Mouse (Mus musculus) forebrain, postnatal 0 days (tissue): ENCODE data around the gene Eri2. TPM values are rescaled to one million over a fixed set of nuclear protein-coding genes. Genes with fewer than 3 reads are reported as not detected.

ENCODE experiments used
- ATAC-seq: fragments of 200-750 bp; cut with Nextera tagmentation; 2 replicates; pipeline ENCODE4 v1.8.0; 2017; ENCODE audit warnings: mild to moderate bottlenecking, moderate library complexity
- DNase-seq: peaks from one replicate; pipeline ENCODE4 v3.0.0-alpha.2; 2015
- H3K27ac ChIP-seq: fragments of 300-500 bp; sonication (generic); 2 replicates; pipeline ENCODE4 v1.5.1; 2014; ENCODE audit warnings: low read depth, mild to moderate bottlenecking, antibody characterized with exemption, low read length, moderate library complexity, mixed read lengths
- H3K27me3 ChIP-seq: fragments of 300-500 bp; sonication (generic); 2 replicates; pipeline ENCODE4 v1.6.1; 2014; ENCODE audit warnings: mild to moderate bottlenecking, low read length, mixed read lengths; ENCODE audit not compliant: insufficient read depth
- H3K36me3 ChIP-seq: fragments of 300-500 bp; sonication (generic); 2 replicates; pipeline ENCODE4 v1.6.1; 2014; ENCODE audit warnings: mild to moderate bottlenecking, moderate library complexity; ENCODE audit not compliant: insufficient read depth
- H3K4me1 ChIP-seq: fragments of 300-500 bp; sonication (generic); 2 replicates; pipeline ENCODE4 v1.6.1; 2014; ENCODE audit warnings: antibody characterized with exemption; ENCODE audit not compliant: insufficient read depth
- H3K4me2 ChIP-seq: fragments of 300-500 bp; sonication (generic); 2 replicates; pipeline ENCODE4 v1.6.1; 2014; ENCODE audit warnings: low read depth, mild to moderate bottlenecking, moderate library complexity
- H3K4me3 ChIP-seq: fragments of 300-500 bp; sonication (generic); 2 replicates; pipeline ENCODE4 v1.5.1; 2014; ENCODE audit warnings: low read depth, low read length, mixed read lengths
- H3K9ac ChIP-seq: fragments of 300-500 bp; sonication (generic); 2 replicates; pipeline ENCODE4 v1.6.1; 2014; ENCODE audit warnings: mild to moderate bottlenecking
- H3K9me3 ChIP-seq: fragments of 300-500 bp; sonication (generic); 2 replicates; pipeline ENCODE4 v1.6.1; 2016; ENCODE audit warnings: low read length
- CTCF ChIP-seq: sonication (generic); IDR thresholded peaks from 2 replicates; pipeline ENCODE4 v1.5.1; 2016; ENCODE audit warnings: antibody characterized with exemption, control low read depth, low read depth
- WGBS: fragments of 180-500 bp; shearing (Covaris S2); extraction: QIAGEN DNeasy Blood & Tissue Kit; methylation state at CpG from one replicate; pipeline ENCODE4 v1.1.7; 2014; 5-methylcytosine and 5-hydroxymethylcytosine counted together
- polyA plus RNA-seq: library from polyadenylated mRNA; unstranded; fragments of >200 nt; fragmentation: Nextera tagmentation; extraction: Ambion mirVana; gene quantifications from 2 replicates; pipeline ENCODE4 v1.2.1, GENCODE M21; 2015
- total RNA-seq: library from RNA; depleted of rRNA; stranded (reverse); fragments of >200 nt; gene quantifications from 2 replicates; pipeline ENCODE4 v1.2.3, GENCODE M21; 2014

Eri2 gene
- total and polyA plus RNA-seq, 2 experiments from 2014 or later = 7.6 to 8.2 TPM

- no peak overlapping the region for H3K4me2 ChIP-seq
- H3K4me1 ChIP-seq = no peaks in the 10 kb centered on the region
- no peaks in the 10 kb centered on the region for H3K36me3 ChIP-seq
- H3K27me3 ChIP-seq = no peaks in the 10 kb centered on the region
- H3K27ac ChIP-seq = no peak overlapping the region
- 86% methylated on average over 6 of the region's 6 CpGs for WGBS
- no peak for DNase-seq
- no peak for ATAC-seq
- H3K9ac ChIP-seq = no peak overlapping the region
- H3K4me3 ChIP-seq = no peak overlapping the region
- no peaks in the 10 kb centered on the region for H3K9me3 ChIP-seq
- no peak for TF ChIP-seq CTCF
Observed at GRCm38 (mm10) chr7:119766996-119767395, 26.9 kb downstream of the Eri2 start.

- no peak for TF ChIP-seq CTCF
- Histone ChIP-seq H3K9ac (no peak overlapping the region), H3K4me1 (no peaks in the 10 kb centered on the region), H3K4me2 (no peak overlapping the region), H3K36me3 (no peaks in the 10 kb centered on the region), H3K27me3 (no peaks in the 10 kb centered on the region), H3K27ac (no peak overlapping the region), H3K9me3 (no peaks in the 10 kb centered on the region), H3K4me3 (no peak overlapping the region)
- WGBS = 93% methylated on average over 3 of the region's 3 CpGs
- DNase-seq = no peak
- ATAC-seq = no peak
Observed at GRCm38 (mm10) chr7:119764377-119764776, 29.5 kb downstream of the Eri2 start.

- 70% methylated on average over 4 of the region's 4 CpGs for WGBS
- no peak overlapping the region for H3K4me3 ChIP-seq
- ATAC-seq = no peak
- no peak overlapping the region for H3K9ac ChIP-seq
- no peak for TF ChIP-seq CTCF
- H3K9me3 ChIP-seq = no peaks in the 10 kb centered on the region
- H3K27ac ChIP-seq = no peak overlapping the region
- no peaks in the 10 kb centered on the region for H3K4me1 ChIP-seq
- H3K27me3 ChIP-seq = no peaks in the 10 kb centered on the region
- no peaks in the 10 kb centered on the region for H3K36me3 ChIP-seq
- no peak for DNase-seq
- H3K4me2 ChIP-seq = no peak overlapping the region
Observed at GRCm38 (mm10) chr7:119762166-119762697, 31.6 kb downstream of the Eri2 start.

GRCm38 (mm10) chr7:119760527-119760951, 33.3 kb downstream of the Eri2 start, which contains the start of gene Acsm3:
Gene Acsm3 (plus strand): TSS chr7:119760923.
- no peak within 1 kb of the TSS for H3K4me2 ChIP-seq
- H3K27ac ChIP-seq = no peak within 1 kb of the TSS
- no peak within 1 kb of the TSS for H3K4me3 ChIP-seq
- H3K4me1 ChIP-seq = no peaks in the 10 kb centered on the region
- ATAC-seq (no peak), DNase-seq (no peak)
- no peaks in the 10 kb centered on the region for H3K9me3 ChIP-seq
- no peaks in the 10 kb centered on the region for H3K36me3 ChIP-seq
- 87% methylated on average over 11 of the region's 11 CpGs for WGBS
- TF ChIP-seq CTCF = no peak
- no peaks in the 10 kb centered on the region for H3K27me3 ChIP-seq
- H3K9ac ChIP-seq = no peak within 1 kb of the TSS

- no peak for TF ChIP-seq CTCF
- ATAC-seq (no peak), DNase-seq (no peak)
- Histone ChIP-seq H3K27ac (no peak overlapping the region), H3K27me3 (no peaks in the 10 kb centered on the region), H3K4me1 (no peaks in the 10 kb centered on the region), H3K36me3 (no peaks in the 10 kb centered on the region), H3K4me2 (no peak overlapping the region), H3K4me3 (no peak overlapping the region), H3K9ac (no peak overlapping the region), H3K9me3 (no peaks in the 10 kb centered on the region)
- WGBS = 94% methylated on average over 1 of the region's 1 CpGs
Observed at GRCm38 (mm10) chr7:119753696-119754095, 40.2 kb downstream of the Eri2 start.

GRCm38 (mm10) chr7:119749942-119750341, 43.9 kb downstream of the Eri2 start:
- Histone ChIP-seq H3K4me1 (no peaks in the 10 kb centered on the region), H3K27ac (no peak overlapping the region), H3K27me3 (no peaks in the 10 kb centered on the region), H3K36me3 (no peaks in the 10 kb centered on the region), H3K4me3 (no peak overlapping the region), H3K4me2 (no peak overlapping the region), H3K9me3 (no peaks in the 10 kb centered on the region), H3K9ac (no peak overlapping the region)
- TF ChIP-seq CTCF = no peak
- no peak for ATAC-seq
- 52% methylated on average over 2 of the region's 2 CpGs for WGBS
- DNase-seq = no peak

- TF ChIP-seq CTCF = no peak
- ATAC-seq (no peak), DNase-seq (no peak)
- H3K27ac ChIP-seq = no peak overlapping the region
- 84% methylated on average over 1 of the region's 2 CpGs for WGBS
- H3K36me3 ChIP-seq = no peaks in the 10 kb centered on the region
- H3K4me2 ChIP-seq = no peak overlapping the region
- H3K4me3 ChIP-seq = no peak overlapping the region
- no peaks in the 10 kb centered on the region for H3K9me3 ChIP-seq
- H3K27me3 ChIP-seq = no peaks in the 10 kb centered on the region
- no peak overlapping the region for H3K9ac ChIP-seq
- H3K4me1 ChIP-seq = no peaks in the 10 kb centered on the region
Observed at GRCm38 (mm10) chr7:119748761-119749160, 45.1 kb downstream of the Eri2 start.
